Mouse (Mus musculus) cerebral cortex, adult 2 months (tissue): ENCODE results near the gene Slc27a5.

Experiments
- WGBS: fragments of 180-500 bp; shearing (Covaris S2); methylation state at CpG from one replicate; pipeline ENCODE4 v1.1.7; 2018; 5-methylcytosine and 5-hydroxymethylcytosine counted together

Slc27a5 gene

GRCm38 (mm10) chr7:12998053-12998452, at the start of gene Slc27a5:
Gene Slc27a5, minus strand, starts transcription at chr7:12998192.
- WGBS = 78% methylated on average over 5 of the region's 5 CpGs

- WGBS = 9% methylated on average over 2 of the region's 2 CpGs
Observed at GRCm38 (mm10) chr7:13046084-13046483, 48.1 kb upstream of the Slc27a5 start.

GRCm38 (mm10) chr7:13044254-13044625, 46.2 kb upstream of the Slc27a5 start:
- 10% methylated on average over 23 of the region's 23 CpGs for WGBS

GRCm38 (mm10) chr7:13043445-13044253, 45.7 kb upstream of the Slc27a5 start:
- 10% methylated on average over 88 of the region's 88 CpGs for WGBS

- WGBS = 59% methylated on average over 16 of the region's 16 CpGs
Observed at GRCm38 (mm10) chr7:13043120-13043444, 45.1 kb upstream of the Slc27a5 start.

- 83% methylated on average over 6 of the region's 6 CpGs for WGBS
Observed at GRCm38 (mm10) chr7:13042511-13042910, 44.5 kb upstream of the Slc27a5 start.

- WGBS = 92% methylated on average over 1 of the region's 1 CpGs
Observed at GRCm38 (mm10) chr7:13041256-13041655, 43.3 kb upstream of the Slc27a5 start.

- WGBS = 43% methylated on average over 1 of the region's 1 CpGs
Observed at GRCm38 (mm10) chr7:13039181-13039580, 41.2 kb upstream of the Slc27a5 start.

- 4% methylated on average over 15 of the region's 15 CpGs for WGBS
Observed at GRCm38 (mm10) chr7:13038621-13039169, 40.7 kb upstream of the Slc27a5 start.

GRCm38 (mm10) chr7:13037901-13038555, 40.0 kb upstream of the Slc27a5 start, which contains the start of gene Ube2m:
Gene Ube2m, minus strand, starts transcription at chr7:13038275.
- WGBS = 0% methylated on average over 64 of the region's 65 CpGs

- WGBS = under 1% methylated on average over 33 of the region's 33 CpGs
Observed at GRCm38 (mm10) chr7:13037366-13037765, 39.4 kb upstream of the Slc27a5 start.

GRCm38 (mm10) chr7:13036806-13037205, 38.8 kb upstream of the Slc27a5 start:
- WGBS = 21% methylated on average over 4 of the region's 4 CpGs

- WGBS = 76% methylated on average over 17 of the region's 17 CpGs
Observed at GRCm38 (mm10) chr7:13035211-13035855, 37.3 kb upstream of the Slc27a5 start.

- WGBS = under 1% methylated on average over 45 of the region's 45 CpGs
Observed at GRCm38 (mm10) chr7:13034148-13034977, 36.4 kb upstream of the Slc27a5 start, which contains the start of gene Chmp2a. Gene Chmp2a, minus strand, starts transcription at chr7:13034807.

- WGBS = 31% methylated on average over 13 of the region's 13 CpGs
Observed at GRCm38 (mm10) chr7:13033451-13034147, 35.6 kb upstream of the Slc27a5 start.

GRCm38 (mm10) chr7:13032541-13032940, 34.5 kb upstream of the Slc27a5 start:
- 84% methylated on average over 7 of the region's 7 CpGs for WGBS

- WGBS = 83% methylated on average over 2 of the region's 2 CpGs
Observed at GRCm38 (mm10) chr7:13031983-13032382, 34.0 kb upstream of the Slc27a5 start.

- WGBS = 58% methylated on average over 5 of the region's 5 CpGs
Observed at GRCm38 (mm10) chr7:13031069-13031468, 33.1 kb upstream of the Slc27a5 start.

GRCm38 (mm10) chr7:13028986-13029385, 31.0 kb upstream of the Slc27a5 start:
- WGBS = 78% methylated on average over 4 of the region's 4 CpGs

GRCm38 (mm10) chr7:13025511-13026112, 27.6 kb upstream of the Slc27a5 start:
- 25% methylated on average over 4 of the region's 4 CpGs for WGBS
